Mouse (Mus musculus): ENCODE results near the gene Clpb. TPM values are rescaled to one million over a fixed set of nuclear protein-coding genes. Genes with fewer than 3 reads are reported as not detected.
A peak's percentile ranks its signal among the peaks of the same experiment; 100 is the strongest.

Clpb gene
- polyA plus RNA-seq, 1 experiment from 2014 or later: 45.8 TPM

GRCm38 (mm10) chr7:101830373-101830772, 166.9 kb downstream of the Clpb start:
- no peak overlapping the region for H3K4me3 ChIP-seq
- H3K27ac ChIP-seq: no peak overlapping the region
- H3K9ac ChIP-seq: no peak overlapping the region
- no peaks in the 10 kb centered on the region for H3K27me3 ChIP-seq
- peaks cover 20% of the 10 kb centered on the region for H3K4me1 ChIP-seq
- H3K9me3 ChIP-seq: no peaks in the 10 kb centered on the region
- peaks cover 87% of the 10 kb centered on the region for H3K36me3 ChIP-seq
- no peak overlapping the region for H3K4me2 ChIP-seq
- ATAC-seq (ENCODE audit: insufficient number of reproducible peaks, insufficient read depth, low FRiP score, low TSS enrichment, low read depth): no peak
- WGBS: 96% methylated on average over 3 of the region's 3 CpGs

GRCm38 (mm10) chr7:101831437-101831836, 168.0 kb downstream of the Clpb start:
- Histone ChIP-seq H3K36me3 (peaks cover 77% of the 10 kb centered on the region), H3K9me3 (no peaks in the 10 kb centered on the region), H3K4me2 (no peak overlapping the region), H3K4me3 (no peak overlapping the region), H3K4me1 (peaks cover 27% of the 10 kb centered on the region), H3K27ac (no peak overlapping the region), H3K9ac (no peak overlapping the region), H3K27me3 (no peaks in the 10 kb centered on the region)
- WGBS: 96% methylated on average over 8 of the region's 8 CpGs
- no peak for ATAC-seq (ENCODE audit: insufficient number of reproducible peaks, insufficient read depth, low FRiP score, low TSS enrichment, low read depth)

- H3K27ac ChIP-seq: no peak overlapping the region
- H3K9me3 ChIP-seq: no peaks in the 10 kb centered on the region
- peaks cover 27% of the 10 kb centered on the region for H3K4me1 ChIP-seq
- H3K27me3 ChIP-seq: no peaks in the 10 kb centered on the region
- WGBS: 89% methylated on average over 4 of the region's 4 CpGs
- H3K36me3 ChIP-seq: peaks cover 67% of the 10 kb centered on the region
- no peak overlapping the region for H3K4me2 ChIP-seq
- H3K4me3 ChIP-seq: no peak overlapping the region
- no peak overlapping the region for H3K9ac ChIP-seq
- ATAC-seq (ENCODE audit: insufficient number of reproducible peaks, insufficient read depth, low FRiP score, low TSS enrichment, low read depth): no peak
These were observed 168.9 kb downstream of the Clpb start for GRCm38 (mm10) chr7:101832372-101832771.

- H3K4me3 ChIP-seq: no peak overlapping the region
- peaks cover 27% of the 10 kb centered on the region for H3K4me1 ChIP-seq
- no peak overlapping the region for H3K27ac ChIP-seq
- H3K9me3 ChIP-seq: no peaks in the 10 kb centered on the region
- WGBS: 68% methylated on average over 5 of the region's 5 CpGs
- no peaks in the 10 kb centered on the region for H3K27me3 ChIP-seq
- H3K9ac ChIP-seq: no peak overlapping the region
- no peak overlapping the region; the same call in 1 of the 2 replicates for H3K4me2 ChIP-seq
- H3K36me3 ChIP-seq: peaks cover 58% of the 10 kb centered on the region
- no peak for ATAC-seq (ENCODE audit: insufficient number of reproducible peaks, insufficient read depth, low FRiP score, low TSS enrichment, low read depth)
These were observed 169.9 kb downstream of the Clpb start for GRCm38 (mm10) chr7:101833352-101833751.

- H3K4me1 ChIP-seq: peaks cover 33% of the 10 kb centered on the region
- H3K4me3 ChIP-seq: no peak overlapping the region
- no peaks in the 10 kb centered on the region for H3K9me3 ChIP-seq
- peaks cover 51% of the 10 kb centered on the region for H3K36me3 ChIP-seq
- ATAC-seq (ENCODE audit: insufficient number of reproducible peaks, insufficient read depth, low FRiP score, low TSS enrichment, low read depth): no peak
- 48% methylated on average over 3 of the region's 3 CpGs for WGBS
- H3K4me2 ChIP-seq: peak overlapping the region; percentile 0; the same call in 1 of the 2 replicates
- H3K27ac ChIP-seq: no peak overlapping the region; the same call in 1 of the 2 replicates
- H3K9ac ChIP-seq: peak overlapping the region; percentile 44; the same call in 1 of the 2 replicates
- H3K27me3 ChIP-seq: no peaks in the 10 kb centered on the region
These were observed 170.6 kb downstream of the Clpb start for GRCm38 (mm10) chr7:101833916-101834584.

- H3K27ac ChIP-seq: no peak overlapping the region
- no peak for ATAC-seq (ENCODE audit: insufficient number of reproducible peaks, insufficient read depth, low FRiP score, low TSS enrichment, low read depth)
These were observed 171.5 kb downstream of the Clpb start for GRCm38 (mm10) chr7:101834903-101835302.

GRCm38 (mm10) chr7:101835457-101836109, 172.2 kb downstream of the Clpb start:
- Histone ChIP-seq H3K36me3 (peaks cover 35% of the 10 kb centered on the region), H3K4me3 (peak overlapping the region; percentile 90), H3K27me3 (no peaks in the 10 kb centered on the region), H3K9me3 (no peaks in the 10 kb centered on the region), H3K9ac (peak overlapping the region; percentile 99), H3K4me1 (peaks cover 35% of the 10 kb centered on the region), H3K27ac (peak overlapping the region; percentile 96), H3K4me2 (peak overlapping the region; percentile 81)
- ATAC-seq (ENCODE audit: insufficient number of reproducible peaks, insufficient read depth, low FRiP score, low TSS enrichment, low read depth): no peak
- 45% methylated on average over 5 of the region's 5 CpGs for WGBS

More at GRCm38 (mm10) chr7:101834903-101835302, 171.5 kb downstream of the Clpb start:
- Histone ChIP-seq H3K4me1 (peaks cover 35% of the 10 kb centered on the region), H3K4me2 (peak overlapping the region; percentile 81), H3K27me3 (no peaks in the 10 kb centered on the region), H3K9ac (peak overlapping the region; percentile 99; the same call in 1 of the 2 replicates), H3K4me3 (peak overlapping the region; percentile 90; the same call in 1 of the 2 replicates), H3K36me3 (peaks cover 42% of the 10 kb centered on the region), H3K9me3 (no peaks in the 10 kb centered on the region)
- 59% methylated on average over 3 of the region's 3 CpGs for WGBS

GRCm38 (mm10) chr7:101836271-101837153, 173.1 kb downstream of the Clpb start:
- peak overlapping the region; percentile 90 for H3K4me3 ChIP-seq
- H3K27me3 ChIP-seq: no peaks in the 10 kb centered on the region
- H3K9me3 ChIP-seq: no peaks in the 10 kb centered on the region
- ATAC-seq (ENCODE audit: insufficient number of reproducible peaks, insufficient read depth, low FRiP score, low TSS enrichment, low read depth): peak; percentile 34
- H3K4me2 ChIP-seq: peak overlapping the region; percentile 81
- H3K4me1 ChIP-seq: peaks cover 35% of the 10 kb centered on the region
- peaks cover 26% of the 10 kb centered on the region for H3K36me3 ChIP-seq
- peak overlapping the region; percentile 99 for H3K9ac ChIP-seq
- H3K27ac ChIP-seq: peak overlapping the region; percentile 96
- under 1% methylated on average over 63 of the region's 63 CpGs for WGBS

- peaks cover 35% of the 10 kb centered on the region for H3K4me1 ChIP-seq
- peaks cover 19% of the 10 kb centered on the region for H3K36me3 ChIP-seq
These were observed 173.7 kb downstream of the Clpb start for GRCm38 (mm10) chr7:101837154-101837605.

GRCm38 (mm10) chr7:101837606-101838471, 174.4 kb downstream of the Clpb start, which contains the start of gene Inppl1:
TSS of gene Inppl1 (minus strand) at chr7:101838229.
- no peaks in the 10 kb centered on the region for H3K9me3 ChIP-seq

More at GRCm38 (mm10) chr7:101837154-101837605, 173.7 kb downstream of the Clpb start:
- no peak for ATAC-seq (ENCODE audit: insufficient number of reproducible peaks, insufficient read depth, low FRiP score, low TSS enrichment, low read depth)
- Histone ChIP-seq H3K4me2 (peak overlapping the region; percentile 81), H3K9ac (peak overlapping the region; percentile 99), H3K9me3 (no peaks in the 10 kb centered on the region), H3K27me3 (no peaks in the 10 kb centered on the region), H3K27ac (peak overlapping the region; percentile 96), H3K4me3 (peak overlapping the region; percentile 90)
- WGBS: under 1% methylated on average over 20 of the region's 20 CpGs

More at GRCm38 (mm10) chr7:101837606-101838471, 174.4 kb downstream of the Clpb start, which contains the start of gene Inppl1:
- Histone ChIP-seq H3K4me2 (peak within 1 kb of the TSS; percentile 81), H3K27ac (peak within 1 kb of the TSS; percentile 96), H3K4me1 (peaks cover 35% of the 10 kb centered on the region), H3K9ac (peak within 1 kb of the TSS; percentile 99), H3K27me3 (no peaks in the 10 kb centered on the region), H3K36me3 (peaks cover 13% of the 10 kb centered on the region), H3K4me3 (peak within 1 kb of the TSS; percentile 90)
- peak; percentile 70 for ATAC-seq (ENCODE audit: insufficient number of reproducible peaks, insufficient read depth, low FRiP score, low TSS enrichment, low read depth)
- WGBS: under 1% methylated on average over 64 of the region's 64 CpGs
